Mouse (Mus musculus) ZHBTc4 (cell line): ENCODE data around the gene Decr2.
A peak's percentile ranks its signal among the peaks of the same experiment; 100 is the strongest.
"Not testable (repeated sequence)": the region's sequence is repeated elsewhere in the genome, so short reads cannot be mapped to it uniquely, and the experiment has no call there.

Experiments used
- DNase-seq: peaks from one replicate; pipeline ENCODE4 v3.0.0-alpha.2; 2011; ENCODE audit warnings: low read depth, low spot score

The Decr2 gene

GRCm38 (mm10) chr17:26064916-26065315 lies 25.2 kb downstream of the Decr2 start:
- no peak for DNase-seq

- DNase-seq, result no peak
These were observed 32.2 kb downstream of the Decr2 start for GRCm38 (mm10) chr17:26057787-26058567.

- DNase-seq, result no peak
These were observed 32.9 kb downstream of the Decr2 start for GRCm38 (mm10) chr17:26057278-26057677.

- peak; percentile 48 for DNase-seq
These were observed 35.0 kb downstream of the Decr2 start for GRCm38 (mm10) chr17:26055164-26055563.

GRCm38 (mm10) chr17:26054133-26054845 lies 35.8 kb downstream of the Decr2 start:
- peak; percentile 54 for DNase-seq

- DNase-seq, result no peak
These were observed 37.4 kb downstream of the Decr2 start for GRCm38 (mm10) chr17:26052706-26053105.

GRCm38 (mm10) chr17:26052074-26052473 lies 38.1 kb downstream of the Decr2 start:
- DNase-seq, result no peak

GRCm38 (mm10) chr17:26048118-26048517 lies 42.0 kb downstream of the Decr2 start:
- no peak for DNase-seq

GRCm38 (mm10) chr17:26046253-26046997 lies 43.7 kb downstream of the Decr2 start:
- DNase-seq, result no peak

- DNase-seq, result no peak
These were observed 44.9 kb downstream of the Decr2 start for GRCm38 (mm10) chr17:26045285-26045684.

GRCm38 (mm10) chr17:26043249-26043636 lies 46.9 kb downstream of the Decr2 start:
- no peak for DNase-seq

- no peak for DNase-seq
These were observed 47.4 kb downstream of the Decr2 start for GRCm38 (mm10) chr17:26042599-26043248.

GRCm38 (mm10) chr17:26041111-26041802 lies 48.9 kb downstream of the Decr2 start:
- DNase-seq, result peak; percentile 89

- DNase-seq, result not testable (repeated sequence)
These were observed 49.4 kb downstream of the Decr2 start for GRCm38 (mm10) chr17:26040711-26041110.

GRCm38 (mm10) chr17:26032037-26032436 lies 58.1 kb downstream of the Decr2 start:
- no peak for DNase-seq

- no peak for DNase-seq
These were observed 58.6 kb downstream of the Decr2 start for GRCm38 (mm10) chr17:26031583-26031982.
